Mouse (Mus musculus) v-Abl transformed pro-B cells (cell line): ENCODE results near the gene Map3k12.

Experiments
- in situ Hi-C, 2 experiments: fragments of 400-800 bp; cut with MboI; formaldehyde crosslinking; loops; one replicate each; pipeline ENCODE4 v1.15.1; 2025; ENCODE audit not compliant: unreplicated experiment in 2 of 2

The Map3k12 gene

DNA sequence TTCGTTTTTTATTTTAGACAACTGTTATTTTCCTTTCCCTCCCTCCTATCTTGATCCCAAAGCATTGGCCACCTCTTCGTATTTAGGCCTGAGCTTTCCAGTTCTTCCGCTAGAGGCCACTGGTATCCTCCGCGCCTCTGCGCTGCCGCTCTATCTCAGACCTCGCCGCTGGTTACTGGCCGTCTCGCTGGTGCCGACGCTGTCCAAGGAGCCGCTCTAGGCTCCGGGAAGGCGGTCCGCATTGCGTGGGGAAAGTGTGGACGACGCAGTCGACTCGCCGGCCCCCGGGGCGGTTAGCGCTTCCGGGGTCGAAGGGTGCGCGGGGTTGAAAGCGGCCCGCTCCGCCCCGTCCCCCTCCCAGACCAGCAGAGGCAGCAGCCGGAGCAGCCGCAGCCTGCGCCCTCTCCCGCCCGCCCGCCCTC, 46.7 kb downstream of the Map3k12 start, which contains the start of gene Pcbp2:
Gene Pcbp2, plus strand, starts transcription at position 357 of the 422 bp plus-strand sequence.
- in situ Hi-C loops = no loop called here

DNA sequence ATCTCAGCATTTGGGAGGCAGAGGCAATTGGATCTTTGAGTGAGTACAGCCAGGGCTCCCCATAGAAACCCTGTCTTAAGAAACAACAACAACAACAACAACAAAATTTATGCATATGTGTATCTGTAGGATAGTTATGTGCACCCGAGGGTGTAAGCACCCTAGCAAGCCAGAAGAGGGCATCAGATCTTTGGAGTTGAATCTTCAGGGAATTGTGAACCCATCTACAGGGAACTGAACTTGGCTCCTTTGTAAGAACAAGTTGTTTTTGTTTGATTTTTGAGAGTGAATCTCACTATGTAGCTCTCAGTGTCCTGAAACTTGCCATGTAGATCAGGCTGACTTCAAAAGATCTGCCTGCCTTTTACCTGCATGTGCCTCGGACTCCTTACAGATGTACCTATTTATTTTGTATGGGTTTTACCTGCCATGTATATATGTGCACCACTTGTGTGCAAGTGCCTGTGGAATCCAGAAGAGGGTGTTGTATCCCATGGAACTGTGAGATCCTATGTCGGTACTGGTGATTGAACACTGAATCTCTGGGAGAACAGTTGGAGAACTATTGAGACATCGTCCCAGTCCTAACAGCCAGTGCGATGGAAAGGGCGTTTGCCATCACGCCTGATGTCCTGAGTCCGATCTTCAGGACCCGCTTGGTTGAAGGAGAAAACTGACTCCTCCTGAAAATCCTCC, 48.0 kb downstream of the Map3k12 start:
- in situ Hi-C loops = loop anchor here in 1 of 2 experiments (5.0 to 10.0 kb wide), 3 partner anchors 46 to 203 kb away; partner anchors contain the start of genes Atp5g2, Map3k12 and Tarbp2

GRCm38 (mm10) chr15:102463666-102464065, 53.2 kb downstream of the Map3k12 start:
- in situ Hi-C loops = loop anchor here (5.0 to 10.0 kb wide), 2 partner anchors 51 to 59 kb away; partner anchors contain the start of genes Map3k12 (in 1 of the 2), Npff (in 1 of the 2) and Tarbp2 (in 1 of the 2)

DNA sequence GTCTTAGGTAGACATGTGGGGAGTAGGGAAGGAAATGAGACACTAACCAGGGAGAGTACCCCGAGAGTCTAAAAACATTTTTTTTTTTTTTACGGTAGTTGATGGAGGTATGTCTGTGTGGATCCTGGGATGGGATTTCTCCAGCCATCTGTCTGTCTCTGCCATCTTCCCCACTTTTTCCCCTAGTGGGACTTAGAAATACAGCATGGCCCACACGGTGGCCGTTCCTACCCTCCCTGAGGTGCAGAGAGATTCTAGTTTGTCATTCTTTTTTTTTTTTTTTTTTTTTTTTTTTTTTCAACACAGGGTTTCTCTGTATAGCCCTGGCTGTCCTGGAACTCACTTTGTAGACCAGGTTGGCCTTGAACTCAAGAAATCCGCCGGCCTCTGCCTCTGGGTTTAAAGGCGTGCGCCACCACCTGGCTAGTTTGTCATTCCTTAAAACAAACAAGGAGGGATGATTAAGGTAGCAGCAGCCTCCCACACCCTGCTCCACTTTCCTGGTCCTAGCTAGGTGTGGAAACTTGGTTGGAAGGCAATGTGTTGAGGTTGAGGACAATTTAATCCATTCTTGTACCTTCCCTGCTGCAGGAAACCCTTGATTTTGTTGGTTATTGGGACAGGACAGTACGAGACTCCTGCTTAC, 55.3 kb downstream of the Map3k12 start:
- in situ Hi-C loops = loop anchor here (5.0 to 10.0 kb wide), 2 partner anchors 53 to 61 kb away; partner anchors contain the start of genes Map3k12 (in 1 of the 2), Npff (in 1 of the 2) and Tarbp2 (in 1 of the 2)

- in situ Hi-C loops = loop anchor here (5.0 to 10.0 kb wide), 2 partner anchors 54 to 61 kb away; partner anchors contain the start of genes Map3k12 (in 1 of the 2), Npff (in 1 of the 2) and Tarbp2 (in 1 of the 2)
These were observed 55.9 kb downstream of the Map3k12 start for GRCm38 (mm10) chr15:102460971-102461370.

- in situ Hi-C loops = loop anchor here (5.0 to 10.0 kb wide), 2 partner anchors 54 to 62 kb away; partner anchors contain the start of genes Map3k12 (in 1 of the 2), Npff (in 1 of the 2) and Tarbp2 (in 1 of the 2)
These were observed 56.5 kb downstream of the Map3k12 start for GRCm38 (mm10) chr15:102460409-102460808.

DNA sequence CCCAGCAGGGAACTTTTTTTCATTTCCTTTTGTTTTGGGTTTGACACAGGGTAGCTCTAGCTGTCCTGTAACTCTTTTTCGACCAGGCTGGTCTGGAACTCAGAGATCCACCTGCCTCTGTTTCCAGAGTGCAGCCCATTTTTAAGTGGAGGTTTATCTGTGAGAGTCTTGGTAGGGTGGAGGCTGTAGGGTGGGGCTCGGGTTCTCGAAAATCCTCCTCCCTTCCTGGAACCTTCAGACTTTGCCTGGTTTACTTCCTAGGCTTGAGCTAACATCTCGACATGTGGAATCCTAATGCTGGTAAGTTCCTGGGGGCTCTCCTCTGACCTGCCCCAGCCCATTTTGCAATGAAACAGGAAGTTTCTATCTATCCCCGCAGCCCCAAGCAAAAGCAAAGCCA, 57.0 kb downstream of the Map3k12 start:
- in situ Hi-C loops = loop anchor here (5.0 to 10.0 kb wide), 2 partner anchors 55 to 62 kb away; partner anchors contain the start of genes Map3k12 (in 1 of the 2), Npff (in 1 of the 2) and Tarbp2 (in 1 of the 2)

DNA sequence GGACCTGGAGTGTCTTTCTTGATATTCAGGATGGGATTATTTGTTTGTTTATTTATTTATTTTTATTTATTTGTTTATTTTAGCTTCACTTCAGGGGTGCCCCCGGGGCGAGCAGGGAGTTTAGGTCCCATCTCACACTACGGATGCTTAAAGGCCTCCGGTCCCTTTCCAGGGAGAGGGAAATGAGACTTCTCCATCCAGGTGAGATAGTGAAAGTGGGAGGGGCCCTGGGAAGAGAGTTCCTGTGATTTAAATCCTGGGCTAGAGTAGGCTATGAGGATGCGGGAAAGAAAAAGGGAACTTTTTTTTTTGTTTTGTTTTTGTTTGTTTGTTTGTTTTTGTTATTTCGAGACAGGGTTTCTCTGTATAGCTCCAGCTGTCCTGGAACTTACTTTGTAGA, 57.5 kb downstream of the Map3k12 start:
- in situ Hi-C loops = no loop called here

- in situ Hi-C loops = no loop called here
These were observed 58.0 kb downstream of the Map3k12 start, which contains the start of gene Prr13 for GRCm38 (mm10) chr15:102458904-102459317. Prr13 (plus strand) TSS chr15:102459028.

- in situ Hi-C loops = no loop called here
These were observed 58.7 kb downstream of the Map3k12 start for GRCm38 (mm10) chr15:102458050-102458736.

DNA sequence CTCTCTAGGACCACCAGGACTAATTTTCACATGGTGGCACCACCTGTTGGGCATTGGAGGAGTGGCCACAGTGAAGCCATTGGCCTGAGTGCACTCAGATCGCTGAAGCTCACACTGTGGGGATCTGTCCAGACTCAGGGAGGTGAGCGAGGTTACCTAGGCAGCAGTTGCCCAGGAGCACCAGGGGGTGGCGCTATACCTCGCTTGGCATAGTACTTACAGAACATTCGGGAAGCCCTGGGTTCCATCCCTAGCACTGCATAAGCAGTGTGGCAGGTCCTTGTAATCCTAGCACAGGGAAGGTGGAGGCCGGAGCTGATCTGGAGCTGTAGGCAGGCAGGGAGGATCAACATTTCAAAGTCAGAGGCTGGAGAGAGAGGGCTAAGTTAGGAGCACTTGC, 60.9 kb downstream of the Map3k12 start:
- in situ Hi-C loops = no loop called here

DNA sequence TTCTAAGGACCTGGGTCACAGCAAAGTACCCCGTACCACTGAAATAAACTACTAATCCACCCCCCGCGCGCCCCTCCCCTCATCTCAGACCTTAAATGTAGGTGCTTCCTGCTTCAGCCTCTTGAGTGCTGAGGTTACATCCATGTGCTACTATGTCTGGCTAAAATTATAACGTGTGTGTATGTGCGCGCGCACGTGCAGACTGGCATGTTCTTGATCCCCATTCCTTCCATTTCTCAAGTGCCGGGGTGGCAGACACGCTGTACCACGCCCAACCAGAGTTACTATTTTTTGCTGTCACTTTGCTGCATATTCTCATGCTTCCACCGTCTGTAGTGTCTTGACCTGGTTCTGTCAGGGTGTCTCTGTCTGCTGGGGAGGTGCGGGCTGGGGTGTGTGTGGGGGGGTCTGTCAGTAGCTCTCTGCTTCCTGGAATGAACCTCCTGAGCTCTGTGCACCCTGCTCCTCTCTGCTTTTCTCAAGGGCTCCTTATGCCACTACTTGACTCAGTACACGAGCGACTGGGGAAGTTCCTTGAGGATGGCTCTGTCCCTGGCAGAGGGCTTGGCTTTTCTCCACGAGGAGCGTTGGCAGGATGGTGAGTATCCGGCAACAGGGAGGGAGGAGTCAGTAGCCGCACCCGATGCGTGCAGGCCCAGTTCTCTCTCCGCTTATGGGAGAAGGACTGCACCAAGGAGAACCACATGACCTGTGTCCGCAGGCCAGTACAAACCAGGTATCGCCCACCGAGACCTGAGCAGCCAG, 65.0 kb downstream of the Map3k12 start:
- in situ Hi-C loops = no loop called here

GRCm38 (mm10) chr15:102450928-102451327, 65.9 kb downstream of the Map3k12 start:
- in situ Hi-C loops = no loop called here

GRCm38 (mm10) chr15:102449366-102449765, 67.5 kb downstream of the Map3k12 start:
- in situ Hi-C loops = loop anchor here (10.0 kb wide), 2 partner anchors 165 to 215 kb away; partner anchors contain the start of gene Itgb7 (in 1 of the 2)
